Mouse (Mus musculus): ENCODE data around the gene Bend7. TPM values are rescaled to one million over a fixed set of nuclear protein-coding genes. Genes with fewer than 3 reads are reported as not detected.
A peak's percentile ranks its signal among the peaks of the same experiment; 100 is the strongest.

The Bend7 gene
- total RNA-seq (2021): 1 to 10 TPM; 6.0 to 6.8 TPM

DNA sequence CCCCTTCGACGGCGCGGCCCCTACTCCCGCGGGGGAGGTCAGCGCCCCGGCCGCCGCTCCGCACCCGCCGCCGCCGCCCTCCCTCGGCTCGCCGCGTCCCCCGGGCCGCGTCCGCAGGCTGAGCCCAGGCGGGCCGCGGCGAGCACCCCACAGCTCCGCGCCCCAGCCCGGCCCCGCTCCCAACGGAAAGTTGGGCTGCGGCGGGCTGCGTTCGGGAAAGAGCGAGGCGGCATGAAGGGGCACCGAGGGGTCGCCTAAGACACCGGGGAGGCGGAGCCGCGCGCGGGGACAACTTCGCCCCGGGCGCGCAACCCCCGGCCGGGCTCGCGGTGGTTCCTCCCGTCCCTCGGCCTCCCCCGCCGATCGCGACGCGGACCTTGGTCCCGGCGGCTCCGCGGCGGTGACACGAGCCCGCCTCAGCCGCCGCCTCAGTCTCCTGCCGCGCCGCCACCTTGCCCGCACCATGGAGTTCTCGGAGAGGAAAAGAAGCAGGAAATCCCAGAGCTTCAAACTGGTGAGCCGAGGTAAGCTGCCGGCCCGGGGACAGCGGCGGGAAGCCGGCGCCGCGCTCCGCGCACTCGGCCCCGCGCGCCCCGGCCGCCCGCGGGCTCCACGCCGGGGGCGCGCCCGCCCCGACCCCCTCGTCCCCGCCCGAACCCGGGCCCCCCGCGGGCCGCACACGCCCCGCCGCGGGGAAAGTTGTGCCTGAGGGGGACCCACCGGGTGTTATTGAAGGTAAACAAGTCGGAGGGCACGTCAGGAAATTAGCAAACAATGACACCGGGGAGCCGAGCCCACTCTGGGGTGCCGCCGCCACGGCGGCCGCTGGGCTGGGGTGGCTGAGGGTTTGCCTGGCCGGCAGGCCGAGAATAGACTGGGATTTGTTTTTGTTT is at the start of gene Bend7:
Gene Bend7, plus strand, starts transcription at position 63 of the 893 bp plus-strand sequence.
- DNase-seq: peak; percentile 51 to 63
- intact Hi-C loops (cut with DNase I): loop anchor here (2.0 to 5.0 kb wide), 3 partner anchors 65 to 164 kb away; partner anchors contain the start of genes Prpf18 and Sephs1

DNA sequence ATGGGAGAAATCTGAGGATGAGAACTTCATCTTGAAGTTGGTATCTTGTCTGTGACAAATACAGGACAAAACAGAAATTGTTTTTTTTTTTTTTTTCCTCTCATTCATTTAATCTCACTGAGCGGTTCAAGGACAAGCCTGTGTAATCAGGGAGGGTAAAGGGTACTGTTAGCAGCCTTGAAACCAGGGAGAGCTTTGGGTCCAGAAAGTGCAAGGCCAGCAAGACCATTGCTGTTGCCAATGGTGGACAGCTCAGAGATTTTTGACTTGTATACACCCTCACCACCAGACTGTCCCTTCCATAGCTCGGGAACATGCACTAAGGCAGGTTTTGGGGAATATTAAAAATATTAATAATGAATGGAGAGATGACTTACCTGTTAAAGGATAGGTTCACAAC is 49.0 kb upstream of the Bend7 start:
- intact Hi-C loops (cut with DNase I): no loop called here
- DNase-seq: no peak

DNA sequence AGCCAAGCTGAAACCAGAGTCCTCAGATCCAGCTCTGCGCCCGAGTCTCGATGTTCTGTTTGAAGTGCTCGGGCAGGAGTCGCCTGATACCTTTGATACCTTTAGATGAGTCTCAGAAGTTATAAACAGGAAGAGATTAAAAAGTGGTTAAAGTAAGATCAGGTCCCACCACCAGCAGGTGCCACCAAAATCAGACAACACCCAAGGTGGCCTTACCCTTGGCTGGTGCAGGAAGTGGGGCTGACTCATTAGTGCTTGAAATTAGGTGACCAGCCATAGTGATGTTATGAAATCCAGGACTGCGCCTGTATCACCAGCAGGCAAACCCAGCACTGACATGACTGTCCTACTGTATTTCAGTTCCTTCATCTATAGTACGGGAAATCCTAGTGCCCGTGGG is 47.9 kb upstream of the Bend7 start:
- no peak for DNase-seq

DNA sequence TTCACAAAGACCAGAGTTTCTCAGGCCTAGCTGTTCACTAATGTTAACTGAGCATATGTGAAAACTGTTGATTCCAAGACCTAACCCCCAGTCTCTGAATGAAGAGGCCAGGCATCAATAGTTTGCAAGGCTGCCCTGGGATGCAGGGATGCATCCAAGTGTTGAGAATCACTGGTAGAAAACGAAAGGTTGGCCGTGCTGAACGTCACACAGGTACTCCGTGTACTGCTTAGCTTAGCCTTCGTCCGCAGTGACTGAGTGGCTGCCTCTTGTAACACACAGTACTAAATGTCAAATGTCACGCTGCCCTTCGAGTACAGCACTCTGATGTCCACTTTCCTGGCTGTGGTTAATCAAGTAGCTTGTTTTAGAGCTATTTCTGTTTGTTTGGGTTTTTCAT is 46.0 kb upstream of the Bend7 start:
- DNase-seq: no peak
- intact Hi-C loops (cut with DNase I): no loop called here

More for the DNA sequence above, 47.9 kb upstream of the Bend7 start:
- intact Hi-C loops (cut with DNase I): no loop called here

DNA sequence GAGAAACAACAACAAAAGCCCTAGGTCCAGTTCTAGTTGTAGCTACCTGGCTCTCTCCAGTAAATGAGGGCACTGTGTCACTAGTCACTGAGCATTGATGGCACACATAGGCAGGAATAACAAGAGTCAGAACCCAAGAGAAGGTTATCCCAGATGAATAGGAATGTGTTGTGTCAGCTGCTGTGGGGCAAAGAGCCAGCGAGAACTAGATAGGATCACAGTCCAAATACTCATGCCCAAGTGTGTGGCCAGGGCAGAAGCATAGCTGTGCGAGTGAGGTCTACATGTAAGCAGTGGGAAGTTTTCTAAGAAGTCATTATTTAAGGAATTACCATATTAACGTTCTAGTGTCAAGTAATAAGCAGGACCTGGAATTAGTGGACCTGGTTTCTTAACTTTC is 37.7 kb upstream of the Bend7 start:
- intact Hi-C loops (cut with DNase I): no loop called here
- DNase-seq: no peak

DNA sequence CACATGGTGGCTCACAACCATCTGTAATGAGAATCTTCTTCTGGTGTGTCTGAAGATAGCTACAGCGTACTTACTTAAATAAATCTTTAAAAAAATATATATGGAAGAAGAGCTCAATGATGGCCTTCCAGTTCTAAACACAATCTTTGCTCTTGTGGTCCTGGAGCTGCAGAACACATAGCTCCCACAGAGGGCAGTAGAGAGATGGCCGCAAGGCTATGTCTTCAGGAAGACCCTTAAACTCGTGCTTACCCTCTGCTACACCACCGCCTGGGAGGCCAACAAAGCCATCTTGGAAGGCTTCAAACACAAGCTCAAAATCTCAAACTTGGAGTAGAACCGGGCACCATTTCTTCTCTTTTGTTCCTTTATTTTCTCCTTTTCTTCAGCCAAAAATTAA is 6.4 kb upstream of the Bend7 start:
- DNase-seq: no peak
- intact Hi-C loops (cut with DNase I): no loop called here

DNA sequence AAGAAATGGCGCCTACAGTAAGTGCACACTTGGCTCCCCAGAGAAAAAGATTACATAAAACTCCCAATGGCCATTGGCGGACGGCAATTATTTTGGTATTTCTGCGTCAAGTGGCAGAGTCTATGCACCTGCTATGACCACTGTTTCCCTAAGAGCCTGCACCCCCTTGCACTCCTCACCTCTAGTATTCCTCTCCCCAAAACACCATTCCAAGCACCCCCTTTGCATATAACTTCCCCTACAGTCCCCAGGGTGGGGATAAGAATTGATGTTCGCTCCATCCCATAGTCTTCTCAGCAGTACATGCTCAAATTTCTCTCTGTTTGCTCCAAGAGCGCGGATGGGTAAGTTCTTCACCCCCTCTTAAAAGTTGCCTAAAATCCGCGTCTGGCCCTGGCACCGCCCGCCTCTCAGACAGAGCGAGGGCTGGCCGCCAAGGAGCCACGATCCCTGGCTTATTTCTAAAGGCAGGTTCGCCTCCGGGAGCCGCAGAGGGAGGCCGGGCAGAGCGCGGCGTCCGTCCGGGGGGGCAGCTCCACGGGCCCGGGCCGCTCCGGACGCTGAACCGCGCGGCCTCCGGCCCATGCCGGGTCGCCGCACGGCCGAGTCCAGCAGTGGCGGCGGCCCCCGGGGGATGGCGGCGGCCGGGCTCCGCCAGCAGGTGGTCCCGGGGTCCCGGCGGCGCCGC is 406 bp upstream of the Bend7 start:
- intact Hi-C loops (cut with DNase I): loop anchor here (2.0 to 5.0 kb wide), 3 partner anchors 64 to 165 kb away; partner anchors contain the start of genes Prpf18 and Sephs1
- DNase-seq: no peak

DNA sequence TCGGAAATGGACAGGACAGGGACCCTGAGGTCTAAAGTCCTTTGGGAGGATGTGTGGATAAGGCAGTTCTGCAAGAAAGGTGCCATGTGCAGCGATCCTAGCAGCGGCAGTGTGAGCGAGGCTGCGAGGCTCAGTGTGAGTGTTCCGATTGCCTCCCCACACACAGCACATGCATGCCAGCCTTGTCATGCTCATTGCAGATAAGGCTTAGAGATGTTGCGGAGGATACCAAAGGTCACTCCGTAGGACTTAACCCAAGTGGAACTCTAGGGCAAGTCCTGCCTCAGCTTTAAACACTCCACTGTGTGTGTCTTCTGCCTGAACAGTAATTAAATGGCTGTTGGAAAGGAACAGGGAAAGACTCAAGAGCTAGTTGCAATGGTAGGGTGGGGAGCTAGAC is 5.5 kb downstream of the Bend7 start:
- intact Hi-C loops (cut with DNase I): no loop called here
- no peak for DNase-seq

DNA sequence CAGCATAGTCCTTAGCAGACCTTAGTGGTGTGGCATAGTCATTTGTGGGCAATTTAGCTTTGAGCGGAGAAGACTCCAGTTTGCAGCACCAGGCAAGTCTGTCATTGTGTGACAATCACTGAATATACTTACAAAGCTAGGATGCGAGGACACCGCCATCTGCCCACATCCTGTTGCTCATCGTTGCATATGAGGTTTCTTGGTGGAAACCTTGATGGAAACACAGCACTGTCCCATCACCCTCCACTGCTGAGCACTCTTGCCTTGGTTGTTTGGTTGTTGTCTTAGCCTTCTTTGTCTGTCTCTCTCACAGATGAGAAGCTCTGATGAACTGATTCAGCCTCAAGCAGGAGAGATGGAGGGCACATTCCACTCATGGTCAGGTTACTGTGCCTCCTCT is 12.5 kb downstream of the Bend7 start:
- intact Hi-C loops (cut with DNase I): no loop called here
- DNase-seq: no peak

DNA sequence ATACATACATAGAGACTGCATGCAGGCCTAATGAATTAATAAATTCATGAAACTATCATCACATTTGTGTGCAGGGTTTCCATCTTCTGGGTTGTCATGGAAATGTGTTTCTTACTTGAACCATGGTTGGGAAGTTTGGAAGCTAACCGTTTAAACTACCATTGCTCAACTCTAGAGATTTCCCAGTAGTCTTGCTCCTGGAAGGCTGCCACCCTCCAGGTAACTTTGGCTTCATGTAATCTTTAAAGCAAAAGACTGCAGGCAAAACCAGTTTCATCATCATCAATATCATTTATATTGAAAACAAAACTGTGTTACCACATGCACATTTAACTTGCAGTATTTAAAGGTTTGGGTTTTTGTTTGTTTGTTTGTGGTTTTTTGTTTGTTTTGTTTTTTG is 16.3 kb downstream of the Bend7 start:
- intact Hi-C loops (cut with DNase I): no loop called here

DNA sequence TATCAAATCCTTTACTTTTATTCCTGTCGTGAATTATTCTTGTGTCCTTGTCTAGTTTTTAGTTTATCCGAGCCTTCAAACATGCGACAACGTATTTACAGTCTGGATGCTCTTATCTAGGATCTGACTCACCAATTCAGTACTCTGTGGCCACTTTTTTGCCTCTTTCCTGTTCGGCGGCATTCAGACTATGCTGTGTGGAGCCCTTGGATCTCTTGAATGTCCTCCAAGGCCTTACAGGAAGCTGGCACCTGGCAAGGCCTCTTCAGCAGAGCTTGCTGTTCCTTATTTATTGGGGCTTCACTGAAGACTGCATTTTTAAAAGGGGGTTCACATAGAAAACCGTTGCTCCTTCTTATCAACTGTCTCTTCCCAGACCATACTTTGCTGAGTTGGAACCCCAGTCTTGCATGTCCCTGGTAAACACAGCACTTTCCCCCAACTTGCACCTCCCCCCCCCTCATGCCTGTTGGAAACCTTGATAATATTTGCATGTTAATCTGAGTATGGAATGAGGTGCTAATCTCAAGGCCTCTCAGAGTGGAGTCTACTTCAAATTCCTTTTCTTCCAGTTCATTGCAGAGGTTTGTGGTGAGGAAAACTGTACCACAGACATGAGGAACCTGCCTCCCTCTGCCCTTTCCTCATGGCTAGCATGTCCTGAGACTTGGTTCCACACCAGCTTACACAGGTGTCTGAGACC is 18.6 kb downstream of the Bend7 start:
- DNase-seq: no peak
- intact Hi-C loops (cut with DNase I): no loop called here

More for the DNA sequence above, 16.3 kb downstream of the Bend7 start:
- no peak for DNase-seq

DNA sequence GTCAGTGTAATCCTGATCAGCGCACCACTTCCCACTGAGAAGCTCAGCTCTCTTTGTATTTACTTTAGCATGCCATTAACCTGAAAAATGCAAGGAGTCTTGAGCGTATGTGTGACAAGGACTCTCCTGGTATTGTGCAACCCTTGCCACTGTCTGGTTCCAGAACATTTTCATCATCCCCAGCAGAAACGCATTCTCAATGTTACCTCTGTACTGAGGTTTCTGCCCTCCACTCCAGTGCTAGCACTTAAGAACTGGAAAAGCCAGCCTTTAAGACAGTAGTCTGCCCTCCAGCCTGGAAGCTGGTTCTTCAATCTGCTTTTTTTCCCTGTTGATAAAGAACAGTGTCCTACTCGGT is 19.1 kb downstream of the Bend7 start:
- intact Hi-C loops (cut with DNase I): no loop called here
- no peak for DNase-seq

DNA sequence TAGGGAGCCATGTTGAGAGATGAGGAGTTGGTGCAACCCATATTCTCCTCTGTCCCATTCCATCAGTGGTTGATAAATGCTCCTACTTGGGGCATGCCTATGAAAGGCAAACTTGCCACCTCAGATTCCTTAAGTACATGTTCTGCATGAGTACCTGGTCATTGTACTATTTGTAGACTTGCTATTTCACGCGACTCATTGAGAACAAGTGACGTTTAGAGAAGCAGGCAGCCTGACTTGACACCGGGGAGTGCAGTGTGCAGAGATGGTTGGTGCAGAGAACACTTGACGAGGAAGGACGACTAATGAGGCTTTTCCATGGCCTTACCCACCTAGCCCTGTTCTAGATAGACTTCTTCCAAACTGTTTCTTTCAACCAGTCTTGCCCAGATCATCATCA is 34.3 kb downstream of the Bend7 start:
- DNase-seq: no peak

DNA sequence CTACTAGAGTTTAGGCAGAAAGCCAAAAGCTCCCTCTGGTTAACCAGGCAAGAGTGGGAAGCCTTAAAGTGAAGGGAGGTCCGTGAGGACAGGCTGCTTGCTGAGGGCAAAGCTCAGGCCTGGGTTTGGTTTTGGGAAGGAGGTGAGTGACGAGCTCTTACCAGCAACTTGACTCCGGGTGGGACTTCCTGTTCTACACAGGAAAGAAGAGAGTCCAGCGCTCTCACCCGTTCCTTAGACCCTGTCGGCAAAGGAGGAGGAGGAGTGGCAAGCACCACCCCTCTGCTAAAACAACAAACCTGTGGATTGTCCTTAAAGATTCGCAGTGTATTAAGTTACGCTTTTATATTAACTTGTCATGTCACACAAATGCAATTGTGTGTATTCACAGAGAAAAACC is 38.1 kb downstream of the Bend7 start:
- no peak for DNase-seq
- intact Hi-C loops (cut with DNase I): no loop called here

More for the DNA sequence above, 34.3 kb downstream of the Bend7 start:
- intact Hi-C loops (cut with DNase I): no loop called here

DNA sequence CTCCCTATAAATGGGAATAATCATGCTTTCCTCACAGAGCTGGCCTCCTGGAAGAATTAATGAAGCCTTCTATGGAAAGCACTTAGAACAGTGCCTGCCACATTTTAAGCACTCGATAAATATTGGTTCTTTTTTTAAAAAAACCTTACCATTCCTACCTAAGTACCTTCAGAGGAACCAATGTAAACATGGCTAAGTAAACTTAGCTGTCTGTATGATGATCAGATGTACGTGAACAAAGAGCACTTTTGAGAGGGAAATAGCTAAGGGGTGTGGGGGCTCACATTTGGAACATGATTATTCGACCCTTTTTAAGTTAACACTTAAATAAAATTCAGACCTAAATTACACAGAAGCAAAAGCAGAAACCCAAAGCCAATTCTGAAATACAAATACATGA is 39.6 kb downstream of the Bend7 start:
- intact Hi-C loops (cut with DNase I): no loop called here
- DNase-seq: no peak

DNA sequence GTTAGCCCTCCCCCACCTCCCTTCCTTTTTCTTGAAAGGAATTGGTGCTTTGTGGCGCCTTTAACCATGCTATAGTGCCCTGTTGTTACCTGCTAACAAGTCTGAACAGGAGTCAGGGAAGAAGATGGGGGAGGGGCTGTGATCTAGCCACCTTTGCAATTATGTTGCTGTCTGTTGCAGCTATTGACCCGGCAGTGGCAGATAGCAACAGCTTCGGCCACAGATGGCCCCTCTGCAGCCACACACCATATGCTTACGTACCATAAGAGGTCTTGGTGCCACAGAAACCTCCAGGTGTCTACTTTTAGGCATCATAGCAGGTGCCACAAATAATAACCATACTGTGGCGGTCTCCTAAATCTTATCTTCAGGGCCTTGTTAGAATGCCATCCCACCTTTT is 43.1 kb downstream of the Bend7 start:
- intact Hi-C loops (cut with DNase I): no loop called here
- DNase-seq: no peak

DNA sequence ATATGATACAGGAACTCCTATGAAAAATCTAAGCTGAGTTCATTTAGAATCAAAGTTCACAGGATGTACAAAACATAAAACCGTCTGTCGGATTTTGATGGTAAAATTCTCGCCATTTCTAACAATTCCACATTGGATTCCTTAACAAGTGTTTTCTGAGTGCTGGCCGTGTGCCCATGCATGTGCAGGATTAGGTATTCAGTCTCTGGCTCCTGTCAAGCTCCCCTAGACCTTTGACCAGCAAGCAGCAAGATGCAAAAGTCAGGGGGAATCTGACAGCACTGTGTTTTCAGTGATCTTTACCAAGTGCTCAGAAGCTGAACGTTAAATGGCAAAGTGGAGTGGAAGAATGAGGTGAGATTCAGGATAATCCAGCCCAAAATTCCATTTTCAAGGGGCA is 44.3 kb downstream of the Bend7 start:
- intact Hi-C loops (cut with DNase I): no loop called here
- DNase-seq: no peak

DNA sequence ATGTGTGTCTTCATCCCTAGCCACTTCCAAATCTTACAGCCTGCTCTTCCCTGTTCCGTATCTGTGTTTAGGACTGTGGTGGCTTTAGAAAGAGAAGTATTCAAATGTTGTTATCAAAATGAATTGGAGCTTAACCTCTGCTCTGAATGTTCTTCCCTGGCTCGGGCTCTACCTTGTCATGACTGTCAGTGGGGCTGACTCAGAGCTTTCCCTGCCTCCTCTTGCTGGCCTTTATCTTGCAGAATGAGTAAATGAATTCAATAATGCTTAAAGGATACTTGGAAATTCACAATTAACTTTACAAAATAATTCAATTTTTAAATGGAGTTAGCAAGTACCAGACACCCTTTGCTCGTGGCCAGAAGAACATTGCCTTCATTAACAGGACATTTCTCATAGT is 46.4 kb downstream of the Bend7 start:
- DNase-seq: no peak
- intact Hi-C loops (cut with DNase I): no loop called here

DNA sequence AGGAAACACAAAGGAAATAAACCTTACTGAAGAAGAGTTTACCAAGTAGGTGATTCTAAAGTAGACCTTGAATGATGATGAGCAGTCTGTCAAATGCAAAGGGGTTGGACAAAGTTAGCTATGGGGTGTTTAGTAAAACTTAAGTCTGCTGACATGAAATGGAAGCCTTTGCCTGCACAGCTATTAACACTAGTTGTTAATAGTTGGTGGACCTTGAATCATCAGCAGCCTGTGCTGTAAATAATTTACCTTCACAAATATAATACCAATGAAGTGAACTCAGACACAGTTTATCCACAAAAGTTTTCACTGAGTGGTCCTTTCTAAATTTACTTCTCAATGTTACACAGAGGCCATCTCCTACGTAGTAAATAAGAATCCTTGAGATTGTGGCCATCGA is 52.7 kb downstream of the Bend7 start:
- DNase-seq: no peak
- intact Hi-C loops (cut with DNase I): no loop called here

DNA sequence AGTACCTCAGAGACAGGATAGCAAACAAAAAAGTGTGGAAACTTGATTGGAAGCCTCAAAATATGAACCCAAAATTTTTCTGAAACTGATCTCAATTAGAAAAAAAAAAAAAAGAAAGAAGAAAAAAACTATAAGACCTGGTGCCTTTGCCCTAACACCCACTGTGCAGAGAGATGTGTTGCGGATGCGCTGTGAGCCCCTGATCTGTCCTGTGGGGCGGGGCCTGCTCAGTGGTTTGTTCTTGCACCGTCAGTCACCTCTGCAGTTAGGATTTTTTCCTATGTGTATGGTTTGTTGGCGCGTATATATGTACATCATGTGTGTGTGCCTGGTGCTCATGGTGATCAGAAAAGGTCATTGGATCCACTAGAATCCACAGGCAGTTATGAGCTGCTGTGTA is 56.3 kb downstream of the Bend7 start:
- intact Hi-C loops (cut with DNase I): no loop called here
- DNase-seq: no peak

DNA sequence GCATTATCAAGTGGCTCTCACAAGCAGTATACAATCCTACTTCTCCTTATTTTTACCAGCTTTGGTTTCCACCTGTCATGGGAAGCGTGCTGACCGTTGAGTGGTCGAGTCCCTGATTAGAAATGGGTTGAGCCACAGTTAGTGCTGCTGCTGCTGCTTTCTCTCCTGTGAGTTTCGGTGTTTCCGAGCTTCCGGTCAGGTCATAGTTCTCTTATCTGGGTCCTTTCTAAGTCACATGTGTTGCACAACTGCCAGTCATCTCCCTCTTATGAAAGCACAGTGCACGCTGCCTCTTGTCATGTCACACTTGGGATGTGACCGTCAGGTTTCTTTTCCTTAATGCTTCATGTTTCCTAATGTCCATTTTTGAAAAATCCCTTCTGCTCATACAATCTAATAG is 59.7 kb downstream of the Bend7 start:
- intact Hi-C loops (cut with DNase I): no loop called here
- no peak for DNase-seq

Data from heart, postnatal 36 days (tissue).